Mouse (Mus musculus) right cerebral cortex, postnatal 25 days (tissue): ENCODE results near the gene Mei1.
A peak's percentile ranks its signal among the peaks of the same experiment; 100 is the strongest.
"Not testable (repeated sequence)": the region's sequence is repeated elsewhere in the genome, so short reads cannot be mapped to it uniquely, and the experiment has no call there.

Experiments
- DNase-seq: peaks from one replicate; pipeline ENCODE4 v3.0.0; 2022

Gene Mei1

GRCm38 (mm10) chr15:82086131-82086530 is 16.3 kb downstream of the Mei1 start:
- peak; percentile 43 for DNase-seq

GRCm38 (mm10) chr15:82087266-82087665 is 17.5 kb downstream of the Mei1 start:
- peak; percentile 55 for DNase-seq

GRCm38 (mm10) chr15:82091061-82091460 is 21.3 kb downstream of the Mei1 start:
- DNase-seq, result no peak

GRCm38 (mm10) chr15:82106953-82107555 is 37.3 kb downstream of the Mei1 start:
- DNase-seq, result peak; percentile 48

- DNase-seq, result no peak
Measured at GRCm38 (mm10) chr15:82120544-82120943, 50.7 kb downstream of the Mei1 start.

GRCm38 (mm10) chr15:82126690-82127089 is 56.9 kb downstream of the Mei1 start:
- DNase-seq, result not testable (repeated sequence)

- peak; percentile 98 for DNase-seq
Measured at GRCm38 (mm10) chr15:82127426-82128374, 57.9 kb downstream of the Mei1 start, which contains the start of gene Ccdc134. TSS of gene Ccdc134 (plus strand) at chr15:82127922.

GRCm38 (mm10) chr15:82128398-82128797 is 58.6 kb downstream of the Mei1 start:
- DNase-seq, result no peak

- no peak for DNase-seq
Measured at GRCm38 (mm10) chr15:82130599-82130998, 60.8 kb downstream of the Mei1 start.

- no peak for DNase-seq
Measured at GRCm38 (mm10) chr15:82135372-82135771, 65.6 kb downstream of the Mei1 start.

GRCm38 (mm10) chr15:82138565-82138964 is 68.8 kb downstream of the Mei1 start:
- DNase-seq, result no peak

- no peak for DNase-seq
Measured at GRCm38 (mm10) chr15:82139196-82139595, 69.4 kb downstream of the Mei1 start.

- DNase-seq, result no peak
Measured at GRCm38 (mm10) chr15:82140355-82140754, 70.6 kb downstream of the Mei1 start.

GRCm38 (mm10) chr15:82144157-82144556 is 74.4 kb downstream of the Mei1 start:
- no peak for DNase-seq

GRCm38 (mm10) chr15:82145408-82145807 is 75.6 kb downstream of the Mei1 start:
- no peak for DNase-seq

GRCm38 (mm10) chr15:82145851-82146769 is 76.3 kb downstream of the Mei1 start:
- no peak for DNase-seq

GRCm38 (mm10) chr15:82146770-82147610 is 77.2 kb downstream of the Mei1 start, which contains the start of gene Srebf2:
TSS of gene Srebf2 (plus strand) at chr15:82147181.
- DNase-seq, result peak; percentile 99

GRCm38 (mm10) chr15:82147611-82148111 is 77.9 kb downstream of the Mei1 start:
- DNase-seq, result peak; percentile 75

GRCm38 (mm10) chr15:82148510-82148911 is 78.7 kb downstream of the Mei1 start:
- no peak for DNase-seq

GRCm38 (mm10) chr15:82150042-82150441 is 80.2 kb downstream of the Mei1 start:
- no peak for DNase-seq

- DNase-seq, result no peak
Measured at GRCm38 (mm10) chr15:82151176-82151575, 81.4 kb downstream of the Mei1 start.

- no peak for DNase-seq
Measured at GRCm38 (mm10) chr15:82152022-82152421, 82.2 kb downstream of the Mei1 start.
